Mouse (Mus musculus): ENCODE measurements around the gene Jak3. TPM values are rescaled to one million over a fixed set of nuclear protein-coding genes. Genes with fewer than 3 reads are reported as not detected.

Jak3 gene
- total RNA-seq (2012; rRNA removed) (39.2 and 47.1 TPM in 2 replicates), total RNA-seq (2014; rRNA removed) (13.3 and 15.0 TPM in 2 replicates), polyA plus RNA-seq (2012; ENCODE audit: insufficient read length, low read depth) (35.6 and 37.8 TPM in 2 replicates)

GRCm38 (mm10) chr8:71676020-71676741 is at the start of gene Jak3:
Jak3 (plus strand) TSS chr8:71676296.
- Histone ChIP-seq H3K79me2 (replicated peaks; ENCODE audit: control insufficient read depth, extremely low read depth, insufficient read depth, poor library complexity, severe bottlenecking) (peaks cover 15% of the 10 kb centered on the region), H3K4me2 (ENCODE audit: insufficient read depth, low read depth, poor library complexity, severe bottlenecking) (peak within 1 kb of the TSS; percentile 94), H3K4me1 (ENCODE audit: control insufficient read depth in 1 of 2, insufficient read depth in 2 of 2) (peaks cover 26 to 55% of the 10 kb centered on the region in 2 experiments), H3K27ac (ENCODE audit: insufficient read depth, low read depth) (peak within 1 kb of the TSS; percentile 93), H3K9me3 (replicated peaks; ENCODE audit: low read length) (no peaks in the 10 kb centered on the region), H3K36me3 (replicated peaks in 1 of 2; ENCODE audit: control insufficient read depth in 1 of 2, insufficient read depth in 1 of 2, low read length in 1 of 2) (peaks cover 25 to 32% of the 10 kb centered on the region in 2 experiments), H3K27me3 (replicated peaks) (peaks cover 1% of the 10 kb centered on the region), H3K9ac (ENCODE audit: insufficient read depth, low read depth) (peak within 1 kb of the TSS; percentile 90), H3K4me3 (replicated peaks in 1 of 3; ENCODE audit: low read depth in 2 of 3, low read length in 2 of 3, poor library complexity in 1 of 3) (peak within 1 kb of the TSS; percentile 72 to 81 (median 81))
- TF ChIP-seq POLR2A (IDR thresholded peaks at IDR 0.05; ENCODE audit: low read depth, low read length) (peak; percentile 85), UBTF (IDR thresholded peaks at IDR 0.05; ENCODE audit: low read depth, low read length) (peak; percentile 79; the same call in 1 of the 2 replicates), MAZ (IDR thresholded peaks at IDR 0.05; ENCODE audit: low read depth, low read length) (no peak), ETS1 (conservative IDR thresholded peaks at IDR 0.05; ENCODE audit: low read depth, low read length) (no peak), NELFE (IDR thresholded peaks at IDR 0.05; ENCODE audit: low read depth, low read length) (peak; percentile 70), ZC3H11A (IDR thresholded peaks at IDR 0.05; ENCODE audit: low read depth, low read length) (no peak), USF1 (IDR thresholded peaks at IDR 0.05; ENCODE audit: low read depth, low read length) (peak; percentile 73), MXI1 (IDR thresholded peaks at IDR 0.05; ENCODE audit: low read depth, low read length) (peak; percentile 73; the same call in 1 of the 2 replicates), GABPA (IDR thresholded peaks at IDR 0.05; ENCODE audit: insufficient replicate concordance, low read depth, low read length) (no peak), SMC3 (IDR thresholded peaks at IDR 0.05; ENCODE audit: low read depth, low read length) (no peak), MEF2A (IDR thresholded peaks at IDR 0.05; ENCODE audit: borderline replicate concordance, low read depth, low read length) (peak; percentile 73; the same call in 1 of the 2 replicates), HCFC1 (IDR thresholded peaks at IDR 0.05; ENCODE audit: low read depth, low read length) (peak; percentile 69), E2F4 (IDR thresholded peaks at IDR 0.05; ENCODE audit: insufficient replicate concordance, low read depth, low read length) (no peak), CTCF (conservative IDR thresholded peaks at IDR 0.05 in 1 of 2, IDR thresholded peaks at IDR 0.05 in 1 of 2; ENCODE audit: low read depth in 2 of 2, low read length in 2 of 2) (no peak), CHD2 (IDR thresholded peaks at IDR 0.05; ENCODE audit: low read length) (peak; percentile 53; the same call in 1 of the 2 replicates), ZNF384 (IDR thresholded peaks at IDR 0.05; ENCODE audit: low read depth, low read length) (peak; percentile 88), SIN3A (IDR thresholded peaks at IDR 0.05; ENCODE audit: low read length) (peak; percentile 66; the same call in 1 of the 2 replicates), JUND (conservative IDR thresholded peaks at IDR 0.05; ENCODE audit: low read depth, low read length) (no peak), JUN (IDR thresholded peaks at IDR 0.05; ENCODE audit: insufficient read depth, low read depth, low read length) (no peak), ZKSCAN1 (IDR thresholded peaks at IDR 0.05; ENCODE audit: borderline replicate concordance, low read depth, low read length) (no peak), RAD21 (IDR thresholded peaks at IDR 0.05; ENCODE audit: low read depth, low read length) (no peak), BHLHE40 (IDR thresholded peaks at IDR 0.05; ENCODE audit: low read depth, low read length) (peak; percentile 37; the same call in 1 of the 2 replicates), TBP (conservative IDR thresholded peaks at IDR 0.05; ENCODE audit: low read depth, low read length) (no peak), KAT2A (IDR thresholded peaks at IDR 0.05; ENCODE audit: insufficient replicate concordance, low read length) (0 out of 2 replicates have a peak, but pooled peaks have one; percentile 30), ZMIZ1 (IDR thresholded peaks at IDR 0.05; ENCODE audit: low read depth, low read length) (peak; percentile 22; the same call in 1 of the 2 replicates), USF2 (conservative IDR thresholded peaks at IDR 0.05; ENCODE audit: low read depth, low read length) (no peak), TCF12 (IDR thresholded peaks at IDR 0.05; ENCODE audit: low read depth, low read length) (peak; percentile 95), PAX5 (IDR thresholded peaks at IDR 0.05; ENCODE audit: low read length) (no peak), IRF4 (IDR thresholded peaks at IDR 0.05; ENCODE audit: low read depth, low read length) (peak; percentile 83), NRF1 (IDR thresholded peaks at IDR 0.05; ENCODE audit: low read depth, low read length) (peak; percentile 85), POLR2AphosphoS2 (IDR thresholded peaks at IDR 0.05; ENCODE audit: low read depth, low read length) (0 out of 2 replicates have a peak, but pooled peaks have one; percentile 24), CHD1 (IDR thresholded peaks at IDR 0.05; ENCODE audit: low read depth, low read length) (no peak), MAFK (IDR thresholded peaks at IDR 0.05; ENCODE audit: insufficient replicate concordance, low read length) (no peak), MAX (IDR thresholded peaks at IDR 0.05; ENCODE audit: low read length) (no peak), ELF1 (IDR thresholded peaks at IDR 0.05; ENCODE audit: low read depth, low read length) (peak; percentile 74), RCOR1 (conservative IDR thresholded peaks at IDR 0.05; ENCODE audit: low read depth, low read length) (no peak), MYC (IDR thresholded peaks at IDR 0.05; ENCODE audit: low read depth, low read length) (no peak), EP300 (IDR thresholded peaks at IDR 0.05; ENCODE audit: low read length) (0 out of 2 replicates have a peak, but pooled peaks have one; percentile 8)
- dilution Hi-C loops (cut with MboI; ENCODE audit: extremely low pct_ligation_motif_present, extremely low pct_unique_long_range_greater_than_20kb, low sequenced_read_pairs): no loop called here
- in situ Hi-C loops (cut with MboI; ENCODE audit: low pct_ligation_motif_present, low pct_unique_long_range_greater_than_20kb, low sequenced_read_pairs): no loop called here
- peak; percentile 82 for DNase-seq (ENCODE audit: extremely low read depth)
